Mouse (Mus musculus) right cerebral cortex, postnatal 25 days (tissue): ENCODE results near the gene Ddx24.

Experiments
- DNase-seq: peaks from one replicate; pipeline ENCODE4 v3.0.0; 2022

Gene Ddx24

GRCm38 (mm10) chr12:103388505-103389347 is 36.9 kb downstream of the Ddx24 start, which contains the start of gene Otub2:
Otub2 (plus strand) TSS chr12:103388682.
- peak; percentile 98 for DNase-seq

GRCm38 (mm10) chr12:103380226-103380625 is 45.4 kb downstream of the Ddx24 start:
- DNase-seq: no peak

- DNase-seq: peak; percentile 48
Observed at GRCm38 (mm10) chr12:103376774-103377173, 48.9 kb downstream of the Ddx24 start.

GRCm38 (mm10) chr12:103376124-103376523 is 49.5 kb downstream of the Ddx24 start:
- peak; percentile 70 for DNase-seq

GRCm38 (mm10) chr12:103373530-103374236 is 51.9 kb downstream of the Ddx24 start:
- no peak for DNase-seq

GRCm38 (mm10) chr12:103371711-103372110 is 53.9 kb downstream of the Ddx24 start:
- no peak for DNase-seq

GRCm38 (mm10) chr12:103370861-103371260 is 54.8 kb downstream of the Ddx24 start:
- no peak for DNase-seq

GRCm38 (mm10) chr12:103368777-103369176 is 56.9 kb downstream of the Ddx24 start:
- no peak for DNase-seq

GRCm38 (mm10) chr12:103368326-103368669 is 57.3 kb downstream of the Ddx24 start:
- DNase-seq: no peak

GRCm38 (mm10) chr12:103367620-103368325 is 57.9 kb downstream of the Ddx24 start:
- peak; percentile 61 for DNase-seq

GRCm38 (mm10) chr12:103367171-103367570 is 58.5 kb downstream of the Ddx24 start:
- DNase-seq: no peak

GRCm38 (mm10) chr12:103362336-103362735 is 63.3 kb downstream of the Ddx24 start:
- DNase-seq: no peak

GRCm38 (mm10) chr12:103361539-103362307 is 63.9 kb downstream of the Ddx24 start:
- no peak for DNase-seq

GRCm38 (mm10) chr12:103360812-103361211 is 64.8 kb downstream of the Ddx24 start:
- DNase-seq: no peak

GRCm38 (mm10) chr12:103358951-103359801 is 66.5 kb downstream of the Ddx24 start:
- peak; percentile 22 for DNase-seq

GRCm38 (mm10) chr12:103358216-103358615 is 67.4 kb downstream of the Ddx24 start:
- DNase-seq: no peak
